Mouse (Mus musculus): ENCODE results near the gene Macrod2.

Gene Macrod2

DNA sequence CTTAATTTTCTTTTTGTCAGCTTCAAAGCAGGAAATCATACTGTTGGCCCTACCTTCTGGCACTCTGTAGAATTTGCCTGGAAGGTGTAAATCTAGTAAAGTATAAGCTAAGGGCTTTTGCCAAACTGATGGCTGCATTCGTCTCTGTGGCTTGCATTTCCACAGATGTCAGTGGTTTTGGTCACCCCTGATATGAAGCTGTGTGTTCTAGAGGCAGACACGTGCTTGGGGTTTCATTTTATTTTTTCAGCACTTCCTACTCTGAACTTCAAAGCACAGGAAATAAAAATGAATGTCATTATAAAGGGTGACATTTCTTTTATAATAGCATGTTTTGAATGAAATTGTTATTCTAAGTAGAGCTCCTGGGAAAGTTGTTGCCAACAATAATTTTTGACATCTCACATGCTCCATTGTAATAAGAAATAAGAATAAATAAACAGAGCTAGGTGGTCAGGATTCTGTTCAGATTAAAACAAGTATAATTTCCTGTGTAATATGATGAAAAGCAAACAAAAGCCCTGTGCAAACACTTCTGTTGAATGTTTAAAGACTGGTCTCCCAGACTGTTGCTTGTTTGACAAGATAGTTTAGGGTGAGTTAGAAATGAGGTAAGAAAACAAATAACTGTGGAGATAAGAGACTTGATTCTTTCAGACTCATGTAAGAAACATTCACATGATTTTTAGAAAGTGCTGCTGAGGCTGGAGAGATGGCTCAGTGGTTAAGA, 424.4 kb downstream of the Macrod2 start:
- no peak for DNase-seq

GRCm38 (mm10) chr2:140822378-140822777, 427.3 kb downstream of the Macrod2 start:
- peak; percentile 65 for DNase-seq

GRCm38 (mm10) chr2:140826241-140826640, 431.1 kb downstream of the Macrod2 start:
- DNase-seq = no peak

- DNase-seq = no peak
Observed at GRCm38 (mm10) chr2:140828859-140829258, 433.8 kb downstream of the Macrod2 start.

GRCm38 (mm10) chr2:140830086-140830485, 435.0 kb downstream of the Macrod2 start:
- DNase-seq = peak; percentile 68

- no peak for DNase-seq
Observed at GRCm38 (mm10) chr2:140839371-140839770, 444.3 kb downstream of the Macrod2 start.

- peak; percentile 50 for DNase-seq
Observed at GRCm38 (mm10) chr2:140839880-140840279, 444.8 kb downstream of the Macrod2 start.

GRCm38 (mm10) chr2:140844030-140844429, 448.9 kb downstream of the Macrod2 start:
- DNase-seq = no peak

DNA sequence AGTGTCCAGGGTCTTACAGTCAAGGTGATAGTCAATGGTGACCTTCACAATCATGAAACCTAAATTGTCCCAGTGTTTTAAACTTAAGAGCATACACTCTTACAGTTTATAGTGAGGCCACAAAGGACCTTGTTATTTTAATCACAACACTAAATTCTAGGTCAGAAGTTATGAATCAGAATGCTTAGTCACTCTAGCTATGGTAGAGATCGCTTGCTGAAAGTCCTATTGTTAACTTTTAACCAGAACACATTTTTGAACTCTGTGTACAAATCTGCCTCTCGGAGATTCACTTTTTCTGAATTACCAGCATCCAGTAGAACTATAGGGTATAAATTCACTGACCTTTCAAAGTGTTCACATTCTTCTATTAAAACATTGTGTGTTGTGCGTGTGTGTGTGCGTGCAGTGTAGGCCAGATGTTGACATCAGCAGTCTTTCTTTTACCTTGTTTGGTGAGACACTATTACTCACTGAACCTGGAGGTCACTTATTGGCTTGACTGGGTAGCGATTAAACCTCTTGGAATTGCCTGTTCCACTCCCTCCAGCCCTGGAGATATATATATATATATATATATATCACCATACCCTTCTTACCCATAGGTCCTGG, 452.8 kb downstream of the Macrod2 start:
- DNase-seq = no peak

DNA sequence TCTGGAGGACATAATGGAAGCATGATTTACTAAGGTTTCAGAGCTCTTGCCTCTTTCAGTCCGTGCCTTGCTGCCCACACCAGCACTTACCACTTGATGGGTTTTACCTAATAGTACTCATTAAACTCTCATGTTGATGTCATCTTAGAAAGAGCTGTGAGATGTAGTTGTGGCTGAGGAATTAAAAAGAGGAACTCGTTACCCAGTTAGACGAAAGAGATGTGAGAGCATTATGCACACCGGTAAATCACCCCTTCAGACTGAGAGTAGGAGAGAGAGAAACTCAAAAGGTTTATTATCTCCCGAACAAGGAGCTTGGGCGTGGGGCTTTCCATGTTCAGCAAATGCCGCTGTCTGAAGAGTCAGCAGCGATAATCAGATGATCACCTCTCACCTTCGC, 458.4 kb downstream of the Macrod2 start:
- DNase-seq = no peak

GRCm38 (mm10) chr2:140861356-140861755, 466.2 kb downstream of the Macrod2 start:
- no peak for DNase-seq

- peak; percentile 11 for DNase-seq
Observed at GRCm38 (mm10) chr2:140862736-140863135, 467.6 kb downstream of the Macrod2 start.

DNA sequence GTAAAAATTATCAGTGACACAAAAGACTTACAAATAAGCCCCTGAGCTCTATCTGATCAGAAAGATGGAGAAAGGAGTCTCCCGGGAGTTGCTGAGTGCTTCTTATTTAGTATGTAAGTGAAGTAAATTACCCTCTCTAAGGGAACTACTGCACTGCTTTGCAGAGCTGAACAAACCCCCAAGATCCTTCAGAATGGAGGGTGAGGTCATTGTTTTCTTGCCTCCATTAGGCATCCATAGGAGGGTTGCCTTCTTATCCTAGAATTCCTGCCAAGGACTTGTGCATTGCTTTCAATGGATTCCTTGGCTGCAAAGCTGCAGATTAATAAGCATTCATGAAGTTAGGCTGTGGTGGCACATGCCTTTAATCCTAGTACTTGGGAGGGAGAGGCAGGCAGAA, 470.5 kb downstream of the Macrod2 start:
- DNase-seq = no peak

- no peak for DNase-seq
Observed at GRCm38 (mm10) chr2:140867116-140867515, 472.0 kb downstream of the Macrod2 start.

DNA sequence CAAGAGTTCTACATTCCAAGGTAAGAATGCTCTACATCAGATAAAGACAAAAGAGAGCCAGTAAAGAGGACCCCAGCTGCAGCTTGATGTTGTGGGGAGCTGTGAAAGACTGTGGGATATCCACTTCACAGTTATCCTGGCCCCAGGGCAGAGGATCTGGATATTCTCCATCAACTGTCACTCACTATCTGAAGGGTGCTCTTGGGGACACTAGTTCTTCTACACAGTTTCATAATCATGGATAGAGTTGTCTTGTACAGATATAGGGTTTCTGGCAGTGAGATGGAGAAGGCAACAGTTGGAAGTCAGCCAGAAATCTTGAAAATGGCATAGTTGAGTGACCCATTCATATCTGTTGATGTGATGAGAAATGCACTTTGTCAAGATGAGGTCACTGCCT, 490.1 kb downstream of the Macrod2 start:
- DNase-seq = no peak

GRCm38 (mm10) chr2:140890683-140891082, 495.6 kb downstream of the Macrod2 start:
- DNase-seq = no peak

DNA sequence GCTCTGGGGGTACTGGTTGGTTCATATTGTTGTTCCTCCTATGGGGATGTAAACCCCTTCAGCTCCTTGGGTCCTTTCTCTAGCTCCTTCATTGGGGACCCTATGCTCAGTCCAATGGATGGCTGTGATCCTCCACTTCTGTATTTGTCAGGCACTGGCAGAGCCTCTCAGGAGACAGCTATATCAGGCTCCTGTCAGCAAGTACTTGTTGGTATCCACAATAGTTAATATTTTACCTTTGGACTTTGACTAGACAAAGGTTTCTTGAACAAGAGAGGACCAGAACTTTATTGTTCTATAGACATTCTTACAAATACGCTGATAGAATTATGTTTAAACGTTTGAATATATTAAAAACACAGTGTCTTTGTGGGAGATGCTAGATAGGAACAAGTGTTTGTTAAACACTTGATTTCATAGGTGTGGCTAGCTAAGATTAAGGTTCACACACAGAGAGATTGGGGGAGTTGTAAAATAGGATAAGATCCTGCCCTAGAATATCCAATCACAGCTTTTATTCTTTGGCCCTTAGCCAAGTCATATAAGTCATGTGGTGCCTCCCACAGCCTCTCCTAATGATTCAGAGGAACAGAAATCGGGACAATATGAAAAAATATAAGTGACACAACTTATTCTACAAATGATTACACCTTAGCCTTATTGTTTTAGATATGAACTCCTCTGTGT, 501.4 kb downstream of the Macrod2 start:
- no peak for DNase-seq

DNA sequence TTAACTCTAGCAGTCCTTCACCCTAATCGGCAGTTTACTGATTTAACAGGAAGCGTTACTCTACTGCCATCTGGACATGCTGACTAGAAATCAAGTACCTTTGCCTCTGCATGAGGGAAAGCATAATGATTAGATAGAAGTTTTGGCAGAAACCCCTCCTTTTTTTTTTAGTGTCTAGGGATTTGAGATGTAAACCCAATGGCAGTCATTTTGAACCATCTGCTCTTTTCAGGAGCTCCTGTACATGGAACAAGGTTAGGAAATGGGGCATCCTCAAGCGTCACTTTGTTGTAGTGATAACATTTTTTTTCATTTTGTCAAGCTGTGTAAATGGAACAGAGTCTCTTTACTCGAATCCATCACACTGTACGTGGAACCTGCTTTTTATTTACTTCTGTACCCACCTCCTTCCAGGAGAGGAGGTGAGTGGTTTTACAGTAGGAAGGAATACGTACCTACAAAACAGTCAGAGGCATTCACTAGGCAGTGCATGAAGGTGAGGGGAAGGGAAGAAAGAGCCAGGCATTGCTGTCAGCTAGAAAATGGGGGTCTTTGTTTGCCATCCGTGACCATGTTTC, 503.4 kb downstream of the Macrod2 start:
- DNase-seq = peak; percentile 45

DNA sequence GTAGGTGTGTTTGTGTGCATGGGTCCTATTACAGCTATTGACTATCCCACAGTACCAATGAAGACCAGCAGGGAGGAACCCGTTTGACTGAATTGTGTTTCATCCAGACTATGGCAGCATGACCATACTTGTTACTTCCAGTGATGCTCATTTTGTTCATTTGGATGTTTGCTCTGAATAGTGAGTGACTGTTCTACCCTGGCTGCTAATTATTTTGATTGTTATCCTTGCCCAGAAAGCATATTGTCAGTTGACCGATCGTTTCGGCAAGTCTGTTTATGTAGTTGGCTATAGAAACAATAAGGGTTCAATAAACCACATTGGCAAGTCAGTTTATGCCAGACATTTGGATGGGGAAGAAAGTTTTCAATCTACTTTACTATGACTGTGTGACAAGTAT, 510.2 kb downstream of the Macrod2 start:
- DNase-seq = no peak

DNA sequence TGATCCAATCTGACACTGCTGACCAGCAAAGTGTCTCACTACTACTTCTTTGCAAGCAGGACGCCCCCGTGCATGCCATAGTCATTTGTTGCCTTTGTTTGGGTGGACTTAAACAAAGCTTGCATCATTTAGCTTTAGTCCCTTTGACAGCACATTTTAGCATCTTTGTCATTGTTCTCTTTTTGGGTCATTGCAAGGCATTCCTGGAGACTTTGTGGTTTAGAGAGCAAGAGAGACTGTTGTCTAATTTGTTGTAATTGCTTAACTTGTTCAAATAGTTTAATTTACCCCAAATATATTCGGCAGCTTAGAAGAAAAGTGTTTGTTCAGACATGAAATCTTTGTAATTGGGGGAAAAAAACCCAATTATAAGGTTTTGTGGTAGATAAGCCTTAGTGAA, 511.0 kb downstream of the Macrod2 start:
- no peak for DNase-seq

- DNase-seq = no peak
Observed at GRCm38 (mm10) chr2:140911463-140911862, 516.4 kb downstream of the Macrod2 start.

- DNase-seq = no peak
Observed at GRCm38 (mm10) chr2:140912179-140912578, 517.1 kb downstream of the Macrod2 start.

GRCm38 (mm10) chr2:140912931-140913330, 517.8 kb downstream of the Macrod2 start:
- DNase-seq = no peak

All from cerebellum, adult 9-11 months (tissue).